Mouse (Mus musculus) lung, adult 2 months (tissue): Measurements from ENCODE around the gene Gng10.

Source experiments
- CTCF ChIP-seq: fragments of 200-500 bp; IDR thresholded peaks from 2 replicates; pipeline ENCODE4 v1.5.1; 2011; ENCODE audit warnings: mild to moderate bottlenecking, low read length, control low read depth; ENCODE audit not compliant: insufficient read depth
- POLR2A ChIP-seq: fragments of 200-500 bp; IDR thresholded peaks from 2 replicates; pipeline ENCODE4 v1.6.1; 2011; ENCODE audit warnings: low read depth, mild to moderate bottlenecking, control low read depth, low read length, borderline replicate concordance; ENCODE audit errors: extremely low read depth

GRCm38 (mm10) chr4:59034918-59035785, at the start of gene Gng10:
- TF ChIP-seq CTCF = no peak
- peak; percentile 30; the same call in 1 of the 2 replicates for TF ChIP-seq POLR2A
